Mouse (Mus musculus): ENCODE measurements around the gene Rgs2.

DNA sequence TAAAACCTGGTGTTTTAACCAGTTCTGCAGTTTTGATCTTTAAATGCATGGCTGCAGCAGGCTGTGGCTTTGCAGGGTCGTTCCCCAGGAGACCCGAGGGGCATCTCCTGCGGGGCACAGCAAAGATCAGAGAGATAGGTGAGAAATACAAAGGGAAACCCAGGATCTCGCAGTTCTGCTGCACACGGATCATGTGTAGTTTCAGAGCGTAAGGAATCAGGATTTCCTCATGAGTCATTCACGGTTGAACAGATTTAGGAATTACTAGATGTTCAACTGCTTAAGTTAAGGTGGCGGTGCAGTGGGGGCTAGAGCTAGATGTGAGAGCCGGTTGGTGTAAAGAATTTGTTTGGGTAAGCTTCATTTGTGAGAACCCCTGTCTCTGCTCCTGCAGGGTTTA, 780 bp upstream of the Rgs2 start:
- TF ChIP-seq GATA1 (IDR thresholded peaks at IDR 0.05; ENCODE audit: borderline replicate concordance, low read length) (no peak), FLI1 (IDR thresholded peaks at IDR 0.05; ENCODE audit: low read length) (no peak)
